8 mouse cellular contexts compared by ENCODE assay signal in the genomic region with DNA sequence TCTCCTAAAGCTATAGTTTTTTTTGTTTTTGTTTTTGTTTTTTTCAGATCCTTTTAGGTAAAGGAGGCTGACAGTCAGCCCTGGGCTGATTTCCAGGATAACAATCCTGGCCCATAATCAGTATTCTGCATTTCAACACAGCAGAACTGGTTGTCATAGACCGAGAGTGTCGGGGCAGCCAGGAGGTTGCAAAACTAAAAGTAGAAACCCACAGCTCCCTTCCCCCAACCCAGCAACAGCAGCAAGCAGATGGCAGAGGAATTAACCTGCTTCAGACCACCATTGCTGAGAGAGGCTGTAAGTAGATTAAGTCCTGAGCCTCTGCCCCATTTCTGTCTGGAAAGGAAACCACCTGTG. TPM values are rescaled to one million over a fixed set of nuclear protein-coding genes. Genes with fewer than 3 reads are reported as not detected.
DNase-seq lines count a peak whose midpoint lies in the region; ATAC-seq and TF ChIP-seq lines count a peak whose summit lies in the region.

No protein-coding gene starts in this region.

- H3K9me3 ChIP-seq in forebrain, embryonic 16.5 days (ENCODE audit: control insufficient read depth, low read length): no peaks in the 10 kb centered on the region
- H3K9me3 ChIP-seq in hindbrain, embryonic 14.5 days (ENCODE audit: control insufficient read depth, low read length): no peaks in the 10 kb centered on the region
- H3K9me3 ChIP-seq in liver, embryonic 14.5 days (ENCODE audit: control insufficient read depth, low read length): no peaks in the 10 kb centered on the region

- peak overlapping the region; percentile 52 for H3K4me3 ChIP-seq in forebrain, embryonic 16.5 days (replicated peaks; ENCODE audit: low read length)
- peak overlapping the region; percentile 66 for H3K4me3 ChIP-seq in hindbrain, embryonic 14.5 days (replicated peaks; ENCODE audit: low read length)
- peak overlapping the region; percentile 72 to 97 for H3K4me3 ChIP-seq in liver, embryonic 14.5 days (ENCODE audit: insufficient read depth in 1 of 2, low read depth in 2 of 2, low read length in 2 of 2)
- H3K4me3 ChIP-seq in myocyte: peak overlapping the region; percentile 71

- H3K4me1 ChIP-seq in forebrain, embryonic 16.5 days (replicated peaks; ENCODE audit: control insufficient read depth, insufficient read depth, low read length): peaks cover 10% of the 10 kb centered on the region
- H3K4me1 ChIP-seq in hindbrain, embryonic 14.5 days (replicated peaks; ENCODE audit: control insufficient read depth, insufficient read depth, low read length): peaks cover 11% of the 10 kb centered on the region
- H3K4me1 ChIP-seq in liver, embryonic 14.5 days (replicated peaks; ENCODE audit: control insufficient read depth in 2 of 2, insufficient read depth in 2 of 2, low read length in 1 of 2): peaks cover 29 to 34% of the 10 kb centered on the region in 2 experiments

- no peak for TF ChIP-seq CTCF in liver, embryonic 14.5 days (IDR thresholded peaks at IDR 0.05; ENCODE audit: low read depth)

- peaks cover 23% of the 10 kb centered on the region for H3K79me2 ChIP-seq in myocyte (ENCODE audit: control insufficient read depth, insufficient read depth)

- H3K27ac ChIP-seq in forebrain, embryonic 16.5 days (ENCODE audit: low read length): no peak overlapping the region
- H3K27ac ChIP-seq in hindbrain, embryonic 14.5 days: peak overlapping the region; percentile 51; the same call in 1 of the 2 replicates
- H3K27ac ChIP-seq in liver, embryonic 14.5 days: peak overlapping the region; percentile 80

- no peaks in the 10 kb centered on the region for H3K36me3 ChIP-seq in forebrain, embryonic 16.5 days (ENCODE audit: control insufficient read depth, insufficient read depth)
- no peaks in the 10 kb centered on the region for H3K36me3 ChIP-seq in hindbrain, embryonic 14.5 days (replicated peaks; ENCODE audit: control insufficient read depth, insufficient read depth)
- H3K36me3 ChIP-seq in liver, embryonic 14.5 days (replicated peaks; ENCODE audit: control insufficient read depth, insufficient read depth, low read depth): no peaks in the 10 kb centered on the region
- H3K36me3 ChIP-seq in myocyte (ENCODE audit: control insufficient read depth, insufficient read depth): no peaks in the 10 kb centered on the region

- TF ChIP-seq EP300 in liver, embryonic 14.5 days (IDR thresholded peaks at IDR 0.05; ENCODE audit: low read depth): no peak

- DNase-seq in kidney, adult 18-20 months: peak; percentile 6
- DNase-seq in kidney, adult 8-10 months: no peak
- DNase-seq in adrenal gland, postnatal 36 days: peak; percentile 52 to 60
- no peak for DNase-seq in hindbrain, embryonic 14.5 days (ENCODE audit: low spot score)
- peak in 1 of 3 experiments; percentile 25 for DNase-seq in liver, embryonic 14.5 days (ENCODE audit: low read depth in 3 of 3, low spot score in 3 of 3)
- DNase-seq in c-Kit-positive CD71-positive TER-119-positive erythroid progenitor cells, embryonic 14.5 days (ENCODE audit: low spot score): no peak

- H3K4me2 ChIP-seq in forebrain, embryonic 16.5 days (ENCODE audit: low read length): peak overlapping the region; percentile 88
- H3K4me2 ChIP-seq in hindbrain, embryonic 14.5 days (replicated peaks): peak overlapping the region; percentile 73
- peak overlapping the region; percentile 83 for H3K4me2 ChIP-seq in liver, embryonic 14.5 days (ENCODE audit: low read depth)
- peak overlapping the region; percentile 76 for H3K4me2 ChIP-seq in myocyte (ENCODE audit: low read depth)

- peak overlapping the region; percentile 57; the same call in 1 of the 2 replicates for H3K9ac ChIP-seq in forebrain, embryonic 16.5 days (replicated peaks; ENCODE audit: low read depth, low read length)
- H3K9ac ChIP-seq in hindbrain, embryonic 14.5 days: 0 out of 2 replicates have a peak overlapping the region, but pooled peaks have one; percentile 67
- peak overlapping the region; percentile 98 for H3K9ac ChIP-seq in liver, embryonic 14.5 days (replicated peaks)

- WGBS in forebrain, embryonic 16.5 days: 0% methylated on average over 2 of the region's 2 CpGs
- WGBS in hindbrain, embryonic 14.5 days: 16% methylated on average over 2 of the region's 2 CpGs
- WGBS in liver, embryonic 14.5 days (ENCODE audit: insufficient replicate concordance): 2% methylated on average over 2 of the region's 2 CpGs

- no peaks in the 10 kb centered on the region for H3K27me3 ChIP-seq in forebrain, embryonic 16.5 days (replicated peaks; ENCODE audit: control insufficient read depth, insufficient read depth, low read length)
- H3K27me3 ChIP-seq in hindbrain, embryonic 14.5 days (ENCODE audit: control insufficient read depth, insufficient read depth, low read length): no peaks in the 10 kb centered on the region
- H3K27me3 ChIP-seq in liver, embryonic 14.5 days (ENCODE audit: control insufficient read depth, insufficient read depth, low read length): no peaks in the 10 kb centered on the region
- H3K27me3 ChIP-seq in myocyte (ENCODE audit: control insufficient read depth, insufficient read depth, insufficient read length): no peaks in the 10 kb centered on the region

- TF ChIP-seq POLR2A in myocyte (IDR thresholded peaks at IDR 0.05; ENCODE audit: insufficient read length, low read depth): no peak

- H3ac ChIP-seq in myocyte (ENCODE audit: control insufficient read depth, insufficient read length): peak overlapping the region; percentile 6

- ATAC-seq in forebrain, embryonic 16.5 days: no peak
- no peak for ATAC-seq in hindbrain, embryonic 14.5 days (ENCODE audit: low FRiP score)
- ATAC-seq in liver, embryonic 14.5 days (ENCODE audit: insufficient read depth): no peak

TF ChIP-seq in myocyte, 11 proteins besides CTCF, POLR2A, EP300 and RAD21:
- TF ChIP-seq MYOD1 (IDR thresholded peaks at IDR 0.05; ENCODE audit: control insufficient read depth in 1 of 3, insufficient read length in 2 of 3, low read depth in 2 of 3) (peak in 1 of 3 experiments; percentile 31), SRF (IDR thresholded peaks at IDR 0.05; ENCODE audit: control insufficient read depth, insufficient read length, low read depth) (no peak), CEBPB (IDR thresholded peaks at IDR 0.05; ENCODE audit: insufficient read depth, poor library complexity, severe bottlenecking) (0 out of 2 replicates have a peak, but pooled peaks have one; percentile 39)

RNA-seq across cellular contexts. Expression of a gene that starts 1.0 kb away (rescaled TPM):
- total RNA-seq in adrenal gland, postnatal 36 days (2021): 10 to 100 TPM; 36.3 to 51.6 TPM
- 12.2 and 22.6 TPM in 2 replicates for polyA plus RNA-seq in forebrain, embryonic 16.5 days (2015; fragmentation: Nextera tagmentation; extraction: Ambion mirVana)
- 8.4 and 12.7 TPM in 2 replicates for polyA plus RNA-seq in hindbrain, embryonic 14.5 days (2014; fragmentation: Nextera tagmentation; extraction: Ambion mirVana)
- polyA plus RNA-seq in liver, embryonic 14.5 days (2012; rRNA removed): 2.1 and 2.5 TPM in 2 replicates
- 1.6 and 2.9 TPM in 2 replicates for polyA plus RNA-seq in liver, embryonic 14.5 days (2014; fragmentation: Nextera tagmentation; extraction: Ambion mirVana)
- polyA plus RNA-seq in myocyte (2012; fragmentation: generic; extraction: Trizol): 8.7 TPM

RNA-seq across cellular contexts. Expression of a gene that starts 11.1 kb away (rescaled TPM):
- under 1 TPM in 1 of 2 experiments, not detected in 1; 0.10 TPM for total RNA-seq in adrenal gland, postnatal 36 days (2021)
- polyA plus RNA-seq in forebrain, embryonic 16.5 days (2015; fragmentation: Nextera tagmentation; extraction: Ambion mirVana): 0.06 and 0.10 TPM in 2 replicates
- 0.05 and 0.09 TPM in 2 replicates for polyA plus RNA-seq in hindbrain, embryonic 14.5 days (2014; fragmentation: Nextera tagmentation; extraction: Ambion mirVana)
- polyA plus RNA-seq in liver, embryonic 14.5 days (2012; rRNA removed): 0.01 TPM in 1 of 2 replicates, not detected in the other
- not detected in 2 replicates for polyA plus RNA-seq in liver, embryonic 14.5 days (2014; fragmentation: Nextera tagmentation; extraction: Ambion mirVana)
- polyA plus RNA-seq in myocyte (2012; fragmentation: generic; extraction: Trizol): 0.04 TPM

RNA-seq across cellular contexts. Expression of a gene that starts 44.4 kb away (rescaled TPM):
- under 1 TPM in 1 of 2 experiments, not detected in 1; 0.17 TPM for total RNA-seq in adrenal gland, postnatal 36 days (2021)
- 0.12 and 0.18 TPM in 2 replicates for polyA plus RNA-seq in forebrain, embryonic 16.5 days (2015; fragmentation: Nextera tagmentation; extraction: Ambion mirVana)
- 0.14 and 0.23 TPM in 2 replicates for polyA plus RNA-seq in hindbrain, embryonic 14.5 days (2014; fragmentation: Nextera tagmentation; extraction: Ambion mirVana)
- 0.03 and 0.04 TPM in 2 replicates for polyA plus RNA-seq in liver, embryonic 14.5 days (2012; rRNA removed)
- 0.18 and 0.23 TPM in 2 replicates for polyA plus RNA-seq in liver, embryonic 14.5 days (2014; fragmentation: Nextera tagmentation; extraction: Ambion mirVana)
- 0.52 TPM for polyA plus RNA-seq in myocyte (2012; fragmentation: generic; extraction: Trizol)

Comparison
In these comparisons a context has a peak if more than half of its experiments do, and no peak if none do; other contexts are left out.
1. DNase-seq: peak in kidney, adult 18-20 months (single experiment) and adrenal gland, postnatal 36 days (2 of 2); none in kidney, adult 8-10 months (0 of 2), hindbrain, embryonic 14.5 days (single experiment) and c-Kit-positive CD71-positive TER-119-positive erythroid progenitor cells, embryonic 14.5 days (single experiment).
2. Peak in every context shown above with its lines, with median percentiles within 50 percentile points of each other: H3K4me2 ChIP-seq, H3K4me3 ChIP-seq and H3K9ac ChIP-seq.